Mouse (Mus musculus) inflammation-experienced regulatory T-cells, adult 6 months (primary cell): ENCODE measurements around the gene Crtc1. TPM values are rescaled to one million over a fixed set of nuclear protein-coding genes. Genes with fewer than 3 reads are reported as not detected.

Source experiments
- ATAC-seq: one replicate; pipeline ENCODE4 v1.8.0; 2017
- polyA plus RNA-seq, 3 experiments: library from polyadenylated mRNA; unstranded; fragments of 100-300 nt; shearing (Covaris generic); gene quantifications; one replicate each; pipeline ENCODE4 v1.2.1; 2017

The Crtc1 gene
- polyA plus RNA-seq, 3 experiments from 2014 or later: 5.0 to 8.7 (median 7.2) TPM

DNA sequence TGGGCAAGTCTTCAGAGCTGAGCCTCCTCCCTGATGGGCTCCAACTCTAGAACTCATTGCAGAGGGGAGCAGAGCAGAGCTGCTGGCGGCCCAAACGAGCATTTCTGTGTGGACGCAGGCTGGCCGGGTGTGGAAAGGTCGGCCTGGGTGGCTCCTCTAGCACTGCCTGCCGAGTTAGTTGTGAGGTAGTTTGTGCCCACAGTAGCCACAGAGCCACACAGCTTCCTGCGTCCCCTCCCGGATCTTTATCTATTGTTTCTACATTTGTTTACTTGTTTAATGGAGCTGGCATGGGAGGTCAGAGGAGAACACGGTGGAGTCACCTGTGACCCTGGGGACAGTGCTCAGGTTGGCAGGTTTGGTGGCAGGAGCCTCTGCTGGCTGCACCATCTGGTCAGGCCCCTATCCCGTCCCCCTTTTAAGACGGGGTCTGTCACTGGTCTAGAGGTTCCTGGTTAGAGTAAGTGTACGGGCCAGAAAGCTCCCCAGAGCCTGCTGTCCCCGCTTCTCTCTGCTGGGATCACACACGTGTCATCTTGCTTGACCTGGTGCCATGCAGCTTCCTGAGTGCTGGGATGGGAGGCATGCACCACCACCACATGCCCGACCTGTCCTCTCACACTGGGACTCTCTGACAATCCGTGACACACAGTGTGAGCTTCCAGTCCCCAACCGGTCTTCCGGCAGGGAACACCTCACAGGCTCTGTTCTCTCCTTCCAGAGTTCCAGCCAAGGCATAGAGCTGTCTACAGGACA, 17.9 kb downstream of the Crtc1 start:
- ATAC-seq: no peak

DNA sequence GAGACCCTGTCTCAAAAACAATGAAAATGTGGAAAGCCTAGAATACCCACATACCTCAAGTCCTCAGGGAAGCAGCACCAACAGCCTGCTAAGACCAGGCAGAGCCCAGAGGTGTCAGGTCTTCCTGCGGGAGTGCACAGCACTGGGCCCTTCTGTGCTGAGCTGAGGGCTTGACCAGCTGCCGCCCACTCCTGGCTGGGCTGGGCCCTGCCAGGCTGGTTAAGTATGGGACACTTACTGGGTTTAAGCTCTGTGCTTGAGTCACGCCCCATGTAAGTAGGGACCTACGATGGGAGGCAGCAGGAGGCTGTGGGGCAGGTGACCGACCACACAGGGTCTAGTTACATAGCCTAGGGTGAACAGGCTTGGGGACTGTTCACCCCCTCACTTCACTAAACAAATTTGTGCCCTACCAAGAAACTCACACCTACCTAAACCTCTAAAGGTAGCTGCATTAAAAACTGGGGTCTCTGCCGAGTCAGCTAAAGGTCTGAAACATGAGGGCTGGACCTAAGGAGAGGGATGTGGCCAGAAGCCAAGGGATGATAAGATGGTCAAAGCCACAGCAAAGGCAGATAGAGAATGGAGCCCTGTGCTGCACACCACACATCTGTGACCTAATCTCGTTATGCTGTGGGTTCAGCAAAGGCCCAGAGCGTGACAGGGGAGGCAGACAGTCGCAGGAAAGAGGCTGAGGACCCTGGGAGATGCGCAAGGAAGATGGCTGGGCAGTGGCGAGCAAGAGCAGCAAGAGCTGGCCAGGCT, 19.3 kb downstream of the Crtc1 start:
- ATAC-seq: no peak

DNA sequence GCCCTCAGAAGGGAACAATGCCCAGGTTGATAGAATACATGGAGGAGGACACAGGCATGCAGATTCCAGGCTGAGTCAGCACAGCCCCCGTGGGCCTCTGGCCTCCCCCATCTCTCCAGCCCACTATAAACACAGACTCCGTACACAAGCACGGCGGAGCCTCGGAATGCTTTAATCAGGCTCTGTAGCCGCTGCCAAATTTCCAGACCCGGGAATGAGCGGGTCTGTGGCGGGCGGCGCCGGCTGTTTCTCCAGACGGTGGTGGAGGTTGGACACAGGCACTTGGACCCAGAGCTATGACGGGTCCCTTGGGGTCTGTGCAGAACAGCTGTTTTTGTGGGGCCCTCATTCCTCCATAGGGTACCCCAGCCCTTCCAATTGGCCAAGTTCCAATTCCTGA, 20.4 kb downstream of the Crtc1 start:
- ATAC-seq: no peak

DNA sequence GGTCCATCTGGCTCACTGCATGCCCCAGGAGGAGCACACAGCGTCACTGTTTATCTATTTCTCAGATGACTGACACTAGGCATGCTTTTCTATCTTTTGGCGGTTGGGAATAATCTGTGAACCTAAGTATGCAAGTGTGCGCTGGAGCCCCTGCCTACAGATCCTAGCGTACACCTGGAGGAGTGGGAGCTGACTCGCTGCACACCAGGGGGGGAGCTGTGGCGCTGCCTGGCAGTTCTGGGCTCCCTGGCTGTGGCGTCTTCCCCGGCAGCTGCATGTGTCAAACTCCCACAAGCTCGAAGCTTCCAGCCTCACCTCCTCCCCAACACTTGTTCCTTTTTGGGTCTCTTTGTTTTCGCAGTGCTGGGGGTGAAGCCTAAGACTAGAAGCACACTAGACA, 21.5 kb downstream of the Crtc1 start:
- no peak for ATAC-seq

DNA sequence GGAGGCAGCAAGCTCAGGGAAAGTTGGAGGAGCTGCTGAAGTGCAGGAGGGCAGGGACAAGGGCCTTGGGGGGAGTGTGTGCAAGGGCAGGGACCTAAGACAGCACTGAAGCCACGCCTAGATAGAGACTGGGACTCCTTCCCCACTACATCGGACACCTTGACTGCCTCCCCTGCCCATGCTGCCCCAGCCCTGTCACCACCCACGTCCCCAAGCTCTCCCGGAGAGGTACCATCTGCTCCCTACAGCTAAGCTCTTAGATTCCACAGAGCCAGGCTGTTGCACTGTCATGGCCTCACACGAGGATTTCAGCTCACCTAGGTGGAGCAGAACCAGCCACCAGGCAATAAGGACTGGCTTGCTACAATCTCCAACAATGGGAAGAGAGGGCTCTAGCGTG, 22.4 kb downstream of the Crtc1 start:
- no peak for ATAC-seq

DNA sequence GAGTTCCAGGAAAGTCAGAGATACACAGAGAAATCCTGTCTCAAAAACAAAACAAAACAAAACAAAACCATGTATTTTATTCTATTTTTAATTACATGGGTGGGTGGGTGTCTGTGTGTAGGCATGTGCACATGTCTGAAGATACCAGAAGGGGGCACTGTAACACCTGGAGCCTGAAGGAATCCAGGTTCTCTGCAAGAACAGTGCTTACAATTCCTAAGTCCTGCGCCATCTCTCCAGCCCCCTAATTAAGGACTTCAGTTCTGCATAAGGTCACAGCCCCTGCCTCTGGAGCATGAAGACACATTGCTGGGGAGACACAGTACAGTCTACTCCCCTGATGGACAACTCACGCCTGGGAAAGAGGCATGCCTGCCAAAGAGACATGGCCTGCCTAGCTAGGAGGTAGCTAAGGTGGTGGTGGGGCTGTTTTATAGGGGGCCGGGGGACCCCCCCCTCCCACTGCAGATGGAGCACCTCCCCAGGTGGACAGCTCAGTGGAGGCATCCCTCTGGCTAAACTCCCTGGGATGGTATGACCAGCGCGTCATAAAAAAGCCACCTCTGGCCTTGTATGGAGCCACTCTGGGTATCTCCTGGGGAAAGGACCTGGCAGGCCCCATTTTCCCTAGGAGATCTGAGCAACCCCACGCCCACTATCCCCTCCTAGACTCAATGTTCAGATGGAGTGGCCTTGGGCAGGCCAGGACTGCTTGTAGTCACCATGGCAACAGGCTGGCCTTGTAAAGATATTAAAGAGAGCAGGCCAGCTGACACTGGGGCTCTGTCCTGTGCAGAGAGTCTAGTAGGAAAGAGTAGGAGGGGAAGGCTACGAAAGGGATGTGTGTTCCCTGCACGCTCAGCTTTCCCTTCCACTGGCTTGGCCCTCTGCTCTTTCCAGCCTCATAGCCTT, 23.6 kb downstream of the Crtc1 start:
- no peak for ATAC-seq

DNA sequence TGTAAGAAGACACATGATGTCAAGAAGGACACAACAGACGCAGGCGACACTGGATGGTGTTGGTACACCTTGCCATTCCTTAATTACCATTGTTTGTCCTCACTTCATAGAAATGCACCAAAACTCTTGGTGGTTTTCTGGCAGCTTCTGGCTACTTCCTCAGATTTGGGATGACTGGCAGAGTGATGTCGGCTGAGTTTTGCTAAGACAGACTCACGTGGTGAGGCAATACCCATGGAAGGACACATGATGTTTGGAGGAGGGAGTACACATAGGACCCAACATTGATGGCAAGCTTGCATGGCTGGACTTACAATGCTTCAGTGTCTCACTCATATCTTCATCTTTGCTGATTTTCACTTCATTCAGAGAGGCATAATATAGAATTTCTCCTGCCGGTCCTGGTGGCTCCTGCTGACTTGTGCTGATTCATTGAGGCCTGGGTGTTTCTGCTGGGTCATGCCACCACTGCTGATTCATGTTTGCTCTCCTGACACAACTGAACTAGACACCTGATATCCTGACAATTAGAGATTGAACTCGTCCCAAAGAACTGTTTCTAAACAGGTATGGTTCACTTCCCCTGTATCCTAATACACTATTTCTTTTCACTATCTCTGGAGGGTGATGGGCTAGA, 25.0 kb downstream of the Crtc1 start:
- no peak for ATAC-seq

DNA sequence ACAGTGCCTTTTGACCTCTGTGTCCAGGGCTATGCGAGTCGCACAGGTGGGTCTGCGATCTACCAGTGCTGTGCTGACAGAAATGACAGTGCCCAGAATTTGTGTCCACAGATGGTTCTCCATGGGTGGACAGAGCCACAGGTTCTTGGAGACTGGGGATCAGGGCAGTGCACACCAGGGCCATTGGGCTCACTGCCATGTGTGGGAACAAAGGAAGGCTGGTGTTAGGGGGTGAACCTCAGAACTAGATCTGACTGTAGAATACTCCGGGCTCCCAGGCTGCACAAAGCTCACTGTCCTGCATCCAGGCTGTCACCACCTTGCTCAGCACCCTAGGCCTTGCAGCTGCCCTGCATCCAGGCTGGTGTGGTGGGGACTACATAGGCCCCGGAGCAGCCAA, 29.1 kb downstream of the Crtc1 start:
- ATAC-seq: no peak

DNA sequence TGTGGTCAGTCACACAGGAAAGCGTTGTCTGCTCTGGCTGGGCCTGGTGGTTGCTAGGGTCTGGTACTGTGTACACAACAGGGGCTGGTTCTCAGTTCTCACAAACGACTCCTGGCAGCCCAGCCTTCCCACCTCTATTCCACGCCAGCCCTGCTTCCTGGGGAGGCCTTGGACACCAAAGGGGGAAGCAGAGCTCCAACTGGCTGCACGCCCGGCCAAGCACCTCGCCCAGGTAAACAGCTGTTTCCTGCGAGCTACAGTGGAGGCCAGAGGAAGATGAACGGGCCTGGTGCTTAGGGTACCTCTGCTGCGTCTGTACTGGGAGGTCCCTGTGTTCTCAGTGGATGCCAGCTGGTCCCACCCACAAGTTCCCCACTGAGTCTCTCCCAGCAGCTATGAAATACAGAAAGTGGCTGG, 29.9 kb downstream of the Crtc1 start:
- ATAC-seq: no peak

DNA sequence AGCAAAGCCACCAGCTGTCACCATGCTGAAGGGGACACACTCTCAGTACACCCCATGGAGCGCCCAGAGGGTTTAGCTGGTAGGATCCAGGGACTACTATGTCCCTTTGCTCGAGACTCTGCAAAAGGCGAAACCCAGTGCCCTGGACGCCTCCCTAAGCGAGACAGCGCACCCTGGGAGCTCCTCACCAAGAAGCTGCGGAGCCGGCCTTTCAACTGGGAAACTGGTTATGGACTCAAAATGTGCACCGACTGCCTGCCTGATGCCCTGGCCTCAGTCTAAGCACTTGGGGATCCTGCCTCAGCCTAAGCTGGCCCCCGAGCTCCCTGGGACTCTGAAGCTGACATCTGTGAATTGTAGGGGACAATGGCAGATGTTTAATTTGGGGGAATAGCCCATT, 30.4 kb downstream of the Crtc1 start:
- ATAC-seq: no peak

DNA sequence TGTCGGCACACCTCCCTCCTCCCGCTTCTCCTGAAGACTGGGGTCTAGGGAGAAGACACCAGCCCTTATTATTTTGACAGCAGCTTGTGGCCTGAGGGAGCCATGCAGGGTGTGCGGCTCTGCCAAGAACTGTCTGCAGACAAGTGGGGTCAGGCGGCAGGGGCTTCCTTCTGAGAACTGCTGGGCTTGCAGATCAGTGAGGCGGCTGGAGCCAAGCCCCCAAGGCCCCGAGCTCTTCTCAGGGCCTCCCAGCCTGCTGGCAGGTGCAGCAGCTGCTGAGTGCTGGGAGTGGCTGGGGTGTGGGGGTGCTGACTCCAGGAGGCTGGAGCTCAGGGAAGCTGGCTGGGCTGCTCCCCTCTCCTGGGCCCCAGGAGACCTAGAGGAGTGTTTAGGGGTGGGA, 31.1 kb downstream of the Crtc1 start:
- ATAC-seq: no peak

DNA sequence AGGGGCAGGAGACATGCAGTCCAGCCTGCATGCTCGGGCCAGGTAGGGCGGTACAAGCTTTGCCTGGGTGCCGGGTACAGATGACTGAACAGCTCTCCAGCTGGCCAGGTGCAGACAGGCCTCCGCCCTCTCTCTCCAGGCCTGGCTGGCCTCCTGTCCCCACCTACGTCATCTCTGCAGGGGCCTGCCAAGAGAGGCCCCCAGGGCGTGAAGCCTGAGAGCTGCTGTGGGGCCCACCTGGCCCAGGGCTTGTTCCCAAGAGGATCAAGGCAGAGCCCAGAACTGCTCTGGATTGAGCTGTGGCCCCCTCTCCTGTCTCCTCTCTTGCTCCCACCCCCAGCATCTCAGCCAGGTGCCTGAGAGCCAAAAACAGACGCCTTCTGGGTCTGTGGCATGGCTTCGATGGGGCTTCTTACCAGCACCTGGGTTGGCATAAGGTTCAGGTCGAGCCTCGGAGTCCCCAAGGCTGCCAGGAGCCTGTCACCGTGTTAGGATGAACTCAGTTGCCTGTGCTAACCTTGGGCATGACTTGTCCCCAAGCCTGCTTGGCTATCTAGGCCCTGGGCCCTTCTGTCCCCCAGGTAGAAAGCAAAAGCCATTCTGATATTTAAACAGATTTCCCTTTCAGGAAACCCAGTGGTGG, 32.8 kb downstream of the Crtc1 start:
- no peak for ATAC-seq

DNA sequence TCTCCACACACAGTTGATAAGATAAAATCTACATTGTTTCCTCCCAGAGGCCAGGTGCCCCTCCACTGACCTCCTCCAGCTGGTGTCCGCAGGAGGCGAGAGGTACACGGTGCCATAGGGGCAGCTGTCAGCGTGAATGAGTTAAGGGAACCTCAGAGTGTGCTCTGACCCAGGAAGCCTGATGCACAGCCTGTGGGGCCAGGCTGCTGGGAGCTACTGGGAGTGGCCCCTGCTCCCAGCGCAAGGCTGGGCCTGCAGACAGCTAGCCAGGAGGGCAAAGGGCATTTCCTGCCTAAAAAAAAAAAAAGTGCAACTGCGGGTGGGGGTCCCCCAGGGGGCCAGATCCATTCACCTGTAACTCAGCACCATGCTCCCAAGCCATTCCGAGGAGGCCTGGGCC, 34.2 kb downstream of the Crtc1 start:
- ATAC-seq: no peak

DNA sequence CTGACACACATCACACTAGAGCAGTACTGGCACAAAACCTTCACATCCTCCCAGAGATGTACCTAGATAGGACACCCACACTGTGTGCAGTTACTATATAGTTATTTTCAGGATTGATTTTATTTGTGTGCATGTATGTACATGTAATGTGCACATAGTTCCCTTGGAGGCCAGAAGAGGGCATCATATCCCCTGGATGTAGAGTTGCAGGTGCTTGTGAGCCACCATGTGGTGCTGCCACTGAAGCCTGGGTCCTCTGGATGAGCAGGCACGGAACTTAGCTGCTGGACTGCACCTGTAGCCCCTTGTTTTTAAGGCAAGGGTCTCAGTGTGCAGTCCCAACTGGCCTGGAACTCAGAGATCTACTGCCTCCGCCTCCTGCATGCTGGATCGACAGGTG, 35.2 kb downstream of the Crtc1 start:
- no peak for ATAC-seq

DNA sequence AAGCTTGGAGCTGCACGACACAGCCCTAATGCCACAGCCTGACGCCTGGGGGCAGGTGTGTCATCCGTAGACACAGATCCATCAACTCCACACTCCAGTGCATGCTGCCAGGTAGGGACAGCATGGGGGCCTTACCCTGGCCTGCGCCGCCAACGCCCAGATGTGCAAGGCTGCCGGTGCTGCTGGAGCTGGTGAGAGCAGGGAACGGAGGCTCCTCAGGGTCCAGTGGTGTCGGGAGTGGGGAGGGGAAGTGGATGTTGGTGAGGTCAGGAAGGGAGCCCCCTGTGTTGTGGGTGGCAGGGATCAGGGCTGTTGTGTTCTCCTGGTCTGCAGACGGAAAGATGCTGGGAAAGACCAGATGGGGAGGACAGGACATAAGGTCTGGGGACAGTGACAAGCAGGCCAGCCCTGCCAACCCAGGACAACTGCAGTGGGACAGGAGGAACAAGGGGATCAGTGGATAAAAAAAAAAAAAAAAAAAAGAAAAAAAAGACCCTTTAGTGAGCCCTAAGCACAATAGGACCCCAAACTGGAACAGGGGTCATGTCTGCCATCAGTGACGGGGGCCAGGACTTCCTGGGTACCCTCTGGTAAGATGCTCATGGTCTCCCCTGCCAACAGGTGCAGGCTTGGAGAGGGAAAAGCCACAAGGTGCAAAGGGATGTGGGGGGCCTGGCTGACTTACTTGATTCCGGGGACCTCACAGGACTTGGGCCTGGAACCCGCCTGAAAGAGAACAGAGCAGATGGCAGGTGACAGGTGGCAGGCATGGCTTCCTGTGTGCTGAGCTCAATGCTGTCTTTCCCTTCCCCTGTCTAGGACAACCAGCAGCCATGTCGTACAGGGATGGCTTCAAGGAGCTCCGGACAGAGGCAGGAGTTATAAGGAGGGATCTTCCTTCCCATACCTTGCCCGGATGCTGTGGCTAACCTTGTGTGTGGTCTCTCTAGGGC, 41.5 kb downstream of the Crtc1 start:
- ATAC-seq: no peak

DNA sequence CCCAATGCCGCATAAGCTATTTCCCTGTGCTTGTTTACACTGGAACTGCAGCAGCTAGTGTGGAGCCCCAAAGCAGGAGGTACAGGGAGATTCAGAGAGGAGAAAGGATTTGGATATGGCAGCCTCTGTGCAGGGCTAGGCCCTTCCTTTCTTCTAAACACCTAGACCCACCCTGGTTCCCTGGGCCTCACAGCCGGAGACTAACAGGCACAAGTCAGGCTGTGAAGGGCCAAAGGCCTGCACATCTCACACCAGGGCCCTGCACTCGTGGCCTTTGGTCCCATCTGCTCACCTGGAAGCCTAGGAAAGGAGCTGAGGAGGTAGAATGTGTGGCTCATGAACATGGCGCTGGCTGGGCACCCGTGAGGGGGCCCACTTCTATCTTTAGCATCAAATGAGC, 43.2 kb downstream of the Crtc1 start:
- ATAC-seq: no peak

DNA sequence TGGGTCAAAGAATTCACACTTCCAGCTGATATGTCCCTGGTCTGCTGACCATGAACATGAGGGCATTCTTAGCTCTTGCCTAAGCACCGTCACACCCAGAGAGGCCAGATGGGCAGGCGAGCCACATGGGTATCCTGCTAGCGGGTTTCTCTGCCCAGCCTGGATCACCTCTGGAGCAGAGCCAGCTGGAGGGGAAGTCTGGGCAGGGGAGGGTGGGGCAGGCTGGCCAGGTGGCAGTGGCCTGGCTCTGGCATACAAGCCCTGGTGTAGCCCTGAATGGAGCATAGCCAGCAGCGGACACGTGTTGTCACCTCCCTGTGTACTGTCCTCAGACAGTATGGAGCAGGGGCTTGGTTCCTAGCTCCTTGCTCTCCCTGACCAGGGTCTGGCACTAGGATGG, 43.7 kb downstream of the Crtc1 start:
- no peak for ATAC-seq

DNA sequence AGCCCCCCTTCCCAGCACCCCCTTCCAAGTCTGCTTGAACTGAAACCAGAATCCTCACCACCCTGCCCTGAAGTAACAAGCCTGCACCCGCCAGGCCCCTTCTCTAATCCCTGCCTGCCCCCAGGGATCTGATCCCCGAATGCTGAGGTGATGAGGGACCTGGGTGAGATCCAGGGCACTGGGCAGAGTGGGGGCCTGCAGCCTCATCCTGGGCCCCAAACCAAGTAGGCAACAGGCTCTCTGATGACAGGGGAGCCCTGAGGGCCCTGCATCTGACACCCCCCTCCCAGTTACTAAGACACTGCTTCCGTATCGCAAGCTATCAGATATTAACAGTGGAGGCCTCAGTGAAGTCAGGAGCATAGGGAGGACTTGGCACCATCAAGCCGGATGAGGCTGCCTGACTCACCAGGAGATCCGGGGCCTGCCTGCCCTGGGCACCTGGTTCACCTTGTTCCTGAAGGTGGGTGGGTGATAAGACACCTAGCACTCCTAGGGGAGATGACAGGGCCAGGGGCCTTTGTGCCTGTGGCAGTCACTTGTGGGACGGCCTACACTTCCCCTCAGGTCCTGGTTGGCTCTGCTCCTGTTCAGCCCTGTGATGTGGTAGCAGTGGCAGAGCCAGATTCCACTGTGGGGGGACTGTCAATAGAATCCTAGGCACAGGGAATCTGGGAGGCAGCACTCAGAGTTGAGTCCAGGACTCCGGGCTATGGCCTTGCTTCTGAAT, 44.9 kb downstream of the Crtc1 start:
- ATAC-seq: no peak

DNA sequence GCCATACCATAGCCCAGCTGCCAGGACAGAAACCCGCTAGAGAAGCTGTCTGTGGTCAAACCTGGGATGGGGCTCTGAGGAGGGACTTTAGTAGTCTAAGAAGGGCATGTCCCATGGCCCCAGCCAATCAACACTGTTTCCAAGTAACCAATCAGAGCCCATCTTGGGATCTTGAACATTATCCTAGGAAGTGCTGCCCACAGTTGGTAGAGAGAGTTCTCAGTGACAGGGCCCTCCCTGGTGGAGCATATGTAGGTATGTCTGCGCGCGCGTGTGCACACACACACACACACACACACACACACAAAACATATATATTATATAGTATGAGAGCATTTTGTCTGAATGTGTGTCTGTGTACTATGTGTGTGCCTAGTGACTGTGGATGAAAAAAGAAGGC, 46.3 kb downstream of the Crtc1 start:
- no peak for ATAC-seq

DNA sequence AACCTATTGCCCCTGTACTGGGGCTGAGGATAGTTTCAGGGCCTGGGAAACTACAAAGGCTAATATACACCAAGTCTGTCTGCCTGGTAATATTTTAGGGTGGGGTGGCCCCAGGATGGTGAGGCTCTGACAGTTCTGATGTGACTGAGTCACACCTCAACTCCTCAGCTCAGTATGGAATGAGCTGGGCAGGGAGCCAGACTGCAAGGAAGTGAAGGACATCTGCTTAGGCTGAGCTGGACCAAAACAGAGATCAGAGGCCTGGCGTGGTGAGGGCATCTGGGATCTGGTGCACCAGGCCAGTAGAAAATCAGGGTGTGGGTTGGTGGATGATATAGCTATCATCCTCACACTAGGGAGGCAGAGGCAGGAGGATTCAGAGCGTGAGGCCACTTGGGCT, 49.7 kb downstream of the Crtc1 start:
- no peak for ATAC-seq
